Mouse (Mus musculus) liver, postnatal 0 days (tissue): Measurements from ENCODE around the gene Sdr39u1. TPM values are rescaled to one million over a fixed set of nuclear protein-coding genes. Genes with fewer than 3 reads are reported as not detected.

Experiments used
- ATAC-seq: fragments of 200-750 bp; cut with Nextera tagmentation; 2 replicates; pipeline ENCODE4 v1.8.0; 2017; ENCODE audit warnings: mild to moderate bottlenecking, moderate library complexity
- DNase-seq: peaks from one replicate; pipeline ENCODE4 v3.0.0-alpha.2; 2016
- H3K27ac ChIP-seq: fragments of 300-500 bp; sonication (generic); 2 replicates; pipeline ENCODE4 v1.5.1; 2014; ENCODE audit warnings: antibody characterized with exemption, moderate library complexity, mild to moderate bottlenecking, low read depth
- H3K27me3 ChIP-seq: fragments of 300-500 bp; sonication (generic); 2 replicates; pipeline ENCODE4 v1.6.1; 2014; ENCODE audit warnings: low read length, control low read depth, mixed read lengths; ENCODE audit not compliant: insufficient read depth
- H3K36me3 ChIP-seq: fragments of 300-500 bp; sonication (generic); replicated peaks from 2 replicates; pipeline ENCODE4 v1.6.1; 2014; ENCODE audit warnings: mild to moderate bottlenecking, control low read depth, low read length, moderate library complexity, mixed read lengths; ENCODE audit not compliant: insufficient read depth
- H3K4me1 ChIP-seq: fragments of 300-500 bp; sonication (generic); 2 replicates; pipeline ENCODE4 v1.6.1; 2014; ENCODE audit warnings: antibody characterized with exemption, mild to moderate bottlenecking, control low read depth; ENCODE audit not compliant: insufficient read depth
- H3K4me2 ChIP-seq: fragments of 300-500 bp; sonication (generic); 2 replicates; pipeline ENCODE4 v1.6.1; 2014; ENCODE audit warnings: low read depth, mild to moderate bottlenecking, low read length, moderate library complexity, mixed read lengths
- H3K4me3 ChIP-seq: fragments of 300-500 bp; sonication (generic); 2 replicates; pipeline ENCODE4 v1.5.1; 2014; ENCODE audit warnings: low read depth, low read length
- H3K9ac ChIP-seq: fragments of 300-500 bp; sonication (generic); replicated peaks from 2 replicates; pipeline ENCODE4 v1.6.1; 2014; ENCODE audit warnings: mild to moderate bottlenecking, moderate library complexity
- H3K9me3 ChIP-seq: fragments of 300-500 bp; sonication (generic); 2 replicates; pipeline ENCODE4 v1.6.1; 2016; ENCODE audit warnings: mild to moderate bottlenecking, control low read depth, low read length, mixed read lengths
- CTCF ChIP-seq: sonication (generic); IDR thresholded peaks from 2 replicates; pipeline ENCODE4 v1.5.1; 2016; ENCODE audit warnings: antibody characterized with exemption, low read depth
- EP300 ChIP-seq: IDR thresholded peaks from 2 replicates; pipeline ENCODE4 v1.6.1; 2016; ENCODE audit warnings: antibody characterized with exemption, low read depth, mild to moderate bottlenecking
- WGBS: fragments of 180-500 bp; shearing (Covaris S2); extraction: QIAGEN DNeasy Blood & Tissue Kit; methylation state at CpG from one replicate; pipeline ENCODE4 v1.1.7; 2014; ENCODE audit not compliant: insufficient replicate concordance; 5-methylcytosine and 5-hydroxymethylcytosine counted together
- polyA plus RNA-seq: library from polyadenylated mRNA; unstranded; fragments of >200 nt; fragmentation: Nextera tagmentation; extraction: Ambion mirVana; gene quantifications from 2 replicates; pipeline ENCODE4 v1.2.1, GENCODE M21; 2015

Gene Sdr39u1
- polyA plus RNA-seq, 1 experiment from 2014 or later = 26.2 TPM

DNA sequence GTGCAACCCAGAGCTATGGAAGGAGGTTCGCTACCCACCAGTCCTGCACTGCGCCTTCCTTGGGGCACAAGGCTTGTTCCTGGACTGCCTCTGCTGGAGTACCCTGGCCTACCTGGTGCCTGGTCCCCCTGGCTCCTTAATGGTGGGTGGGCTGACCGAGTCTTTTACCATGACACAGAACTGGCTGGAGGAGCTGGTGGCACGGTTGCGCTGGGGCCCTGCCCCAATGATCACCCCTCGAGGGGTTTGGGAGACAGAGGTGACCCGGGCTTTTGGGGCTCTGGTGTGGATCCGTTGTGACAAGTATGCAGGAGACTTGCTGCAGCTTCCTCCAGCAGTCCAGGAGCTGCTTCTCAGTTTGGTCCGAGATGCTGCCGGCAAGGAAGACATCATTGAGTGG lies 37.1 kb downstream of the Sdr39u1 start:
- DNase-seq = no peak
- peaks cover 3% of the 10 kb centered on the region; the same call in 1 of the 2 replicates for H3K36me3 ChIP-seq
- TF ChIP-seq CTCF (no peak), EP300 (no peak)
- ATAC-seq = no peak
- peaks cover 7% of the 10 kb centered on the region; the same call in 1 of the 2 replicates for H3K4me1 ChIP-seq
- no peak overlapping the region for H3K9ac ChIP-seq
- H3K4me3 ChIP-seq = no peak overlapping the region
- no peak overlapping the region for H3K27ac ChIP-seq
- H3K4me2 ChIP-seq = no peak overlapping the region
- no peaks in the 10 kb centered on the region for H3K9me3 ChIP-seq
- no peaks in the 10 kb centered on the region for H3K27me3 ChIP-seq
- 83% methylated on average over 10 of the region's 10 CpGs for WGBS

- no peak for DNase-seq
- no peak overlapping the region for H3K27ac ChIP-seq
Measured at GRCm38 (mm10) chr14:55862186-55862585, 37.9 kb downstream of the Sdr39u1 start.

DNA sequence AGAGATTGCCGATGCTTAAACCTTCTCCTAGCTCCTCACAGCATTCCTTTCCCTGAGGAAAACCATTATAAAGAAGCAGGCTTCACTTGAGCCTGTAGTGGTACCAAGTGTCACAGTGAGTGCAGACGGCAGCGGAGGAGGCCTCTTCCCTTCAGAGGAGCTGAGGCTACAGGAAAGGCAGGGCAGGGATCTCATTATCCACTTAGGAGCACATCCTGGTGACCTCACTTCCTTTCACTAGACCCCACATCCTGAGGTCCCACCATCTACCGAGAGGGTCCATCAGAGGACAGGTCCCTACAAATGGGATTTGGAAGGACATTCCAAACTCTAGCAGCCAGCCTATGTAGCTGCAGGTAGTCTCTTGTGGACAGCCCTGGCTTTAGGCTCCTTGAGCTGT lies 42.5 kb downstream of the Sdr39u1 start:
- Histone ChIP-seq H3K4me3 (no peak overlapping the region), H3K27ac (no peak overlapping the region), H3K36me3 (no peaks in the 10 kb centered on the region), H3K27me3 (no peaks in the 10 kb centered on the region), H3K9ac (no peak overlapping the region), H3K4me1 (peaks cover 36% of the 10 kb centered on the region), H3K9me3 (no peaks in the 10 kb centered on the region), H3K4me2 (no peak overlapping the region)
- ATAC-seq (no peak), DNase-seq (no peak)
- WGBS = 54% methylated on average over 4 of the region's 4 CpGs
- TF ChIP-seq CTCF = no peak
- TF ChIP-seq EP300 = no peak

More at GRCm38 (mm10) chr14:55862186-55862585, 37.9 kb downstream of the Sdr39u1 start:
- Histone ChIP-seq H3K36me3 (peaks cover 3% of the 10 kb centered on the region; the same call in 1 of the 2 replicates), H3K27me3 (no peaks in the 10 kb centered on the region), H3K4me2 (no peak overlapping the region), H3K4me3 (no peak overlapping the region), H3K9ac (no peak overlapping the region), H3K9me3 (no peaks in the 10 kb centered on the region), H3K4me1 (peaks cover 7% of the 10 kb centered on the region; the same call in 1 of the 2 replicates)
- TF ChIP-seq EP300 (no peak), CTCF (no peak)
- 75% methylated on average over 6 of the region's 6 CpGs for WGBS
- ATAC-seq = no peak

DNA sequence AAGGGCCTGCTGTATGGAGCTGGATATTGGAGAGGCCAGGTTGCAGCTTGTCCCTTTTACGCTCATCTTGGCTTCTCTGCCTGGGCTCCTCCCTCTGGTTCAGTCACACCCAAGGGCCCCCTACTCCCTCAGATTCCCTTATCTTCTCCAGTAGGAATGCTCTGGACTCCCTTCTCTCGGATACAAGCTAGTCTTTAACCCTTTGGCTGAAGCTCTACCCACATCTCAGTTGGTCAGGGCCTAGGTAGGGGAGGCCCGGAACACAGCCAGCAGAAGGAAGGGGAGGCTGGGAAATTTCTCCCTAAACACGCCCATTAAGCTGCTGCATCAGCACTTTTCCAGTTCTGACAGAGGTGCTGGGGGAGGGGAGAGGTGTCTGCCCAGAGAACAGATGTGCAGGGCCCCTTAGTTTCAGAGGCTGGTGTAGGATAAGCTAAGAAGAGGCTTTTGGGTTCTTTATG lies 45.0 kb downstream of the Sdr39u1 start:
- 22% methylated on average over 4 of the region's 4 CpGs for WGBS
- peak overlapping the region; percentile 51 for H3K4me3 ChIP-seq
- H3K4me1 ChIP-seq = peaks cover 30% of the 10 kb centered on the region
- H3K27ac ChIP-seq = 0 out of 2 replicates have a peak overlapping the region, but pooled peaks have one; percentile 29
- peak overlapping the region; percentile 66; the same call in 1 of the 2 replicates for H3K9ac ChIP-seq
- H3K36me3 ChIP-seq = no peaks in the 10 kb centered on the region
- H3K4me2 ChIP-seq = peak overlapping the region; percentile 87
- H3K27me3 ChIP-seq = no peaks in the 10 kb centered on the region
- no peak for TF ChIP-seq EP300
- no peak for TF ChIP-seq CTCF
- ATAC-seq = no peak
- no peaks in the 10 kb centered on the region for H3K9me3 ChIP-seq
- no peak for DNase-seq

- H3K4me3 ChIP-seq = peak overlapping the region; percentile 51
- H3K27ac ChIP-seq = peak overlapping the region; percentile 53
- H3K36me3 ChIP-seq = no peaks in the 10 kb centered on the region
- H3K27me3 ChIP-seq = no peaks in the 10 kb centered on the region
- peak overlapping the region; percentile 87 for H3K4me2 ChIP-seq
- WGBS = 4% methylated on average over 9 of the region's 9 CpGs
- peak overlapping the region; percentile 66 for H3K9ac ChIP-seq
- no peaks in the 10 kb centered on the region for H3K9me3 ChIP-seq
- DNase-seq = no peak
- TF ChIP-seq EP300 (no peak), CTCF (no peak)
- peaks cover 30% of the 10 kb centered on the region for H3K4me1 ChIP-seq
- no peak for ATAC-seq
Measured at GRCm38 (mm10) chr14:55854406-55855100, 45.5 kb downstream of the Sdr39u1 start.

- ATAC-seq = peak; percentile 62
- DNase-seq = peak; percentile 53
- Histone ChIP-seq H3K27me3 (no peaks in the 10 kb centered on the region), H3K9ac (peak within 1 kb of the TSS; percentile 66), H3K9me3 (no peaks in the 10 kb centered on the region), H3K36me3 (no peaks in the 10 kb centered on the region), H3K4me2 (peak within 1 kb of the TSS; percentile 87), H3K4me3 (peak within 1 kb of the TSS; percentile 51), H3K4me1 (peaks cover 30% of the 10 kb centered on the region), H3K27ac (peak within 1 kb of the TSS; percentile 53)
- WGBS = 3% methylated on average over 31 of the region's 33 CpGs
- no peak for TF ChIP-seq CTCF
- TF ChIP-seq EP300 = no peak
Measured at GRCm38 (mm10) chr14:55853621-55854285, 46.3 kb downstream of the Sdr39u1 start, which contains the start of gene Nynrin. Gene Nynrin (plus strand): TSS chr14:55854010.
